Mouse (Mus musculus) midbrain, postnatal 0 days (tissue): ENCODE measurements around the gene Nufip1. TPM values are rescaled to one million over a fixed set of nuclear protein-coding genes. Genes with fewer than 3 reads are reported as not detected.

ENCODE experiments used
- ATAC-seq: fragments of 200-750 bp; cut with Nextera tagmentation; 2 replicates; pipeline ENCODE4 v1.8.0; 2017; ENCODE audit warnings: moderate number of reproducible peaks, mild to moderate bottlenecking, moderate TSS enrichment, moderate library complexity; ENCODE audit not compliant: low FRiP score
- DNase-seq: peaks from one replicate; pipeline ENCODE4 v3.0.0-alpha.2; 2015; ENCODE audit warnings: low spot score
- H3K27ac ChIP-seq: fragments of 300-500 bp; sonication (generic); 2 replicates; pipeline ENCODE4 v1.5.1; 2014; ENCODE audit warnings: low read depth, mild to moderate bottlenecking, low read length, mixed read lengths
- H3K27me3 ChIP-seq: fragments of 300-500 bp; sonication (generic); 2 replicates; pipeline ENCODE4 v1.6.1; 2014; ENCODE audit warnings: low read length, control low read depth, mixed read lengths; ENCODE audit not compliant: insufficient read depth
- H3K36me3 ChIP-seq: fragments of 300-500 bp; sonication (generic); 2 replicates; pipeline ENCODE4 v1.6.1; 2014; ENCODE audit warnings: low read length, control low read depth, mixed read lengths; ENCODE audit not compliant: insufficient read depth
- H3K4me1 ChIP-seq: fragments of 300-500 bp; sonication (generic); 2 replicates; pipeline ENCODE4 v1.6.1; 2014; ENCODE audit warnings: mild to moderate bottlenecking, control low read depth, antibody characterized with exemption, low read length, mixed read lengths; ENCODE audit not compliant: insufficient read depth
- H3K4me2 ChIP-seq: fragments of 300-500 bp; sonication (generic); 2 replicates; pipeline ENCODE4 v1.6.1; 2014; ENCODE audit warnings: low read depth, mild to moderate bottlenecking, low read length, mixed read lengths; ENCODE audit not compliant: poor library complexity, severe bottlenecking
- H3K4me3 ChIP-seq: fragments of 300-500 bp; sonication (generic); 2 replicates; pipeline ENCODE4 v1.5.1; 2014; ENCODE audit warnings: low read depth, mild to moderate bottlenecking, low read length, moderate library complexity
- H3K9ac ChIP-seq: fragments of 300-500 bp; sonication (generic); replicated peaks from 2 replicates; pipeline ENCODE4 v1.6.1; 2014; ENCODE audit warnings: mild to moderate bottlenecking, low read length, moderate library complexity, mixed read lengths; ENCODE audit not compliant: poor library complexity, severe bottlenecking
- H3K9me3 ChIP-seq: fragments of 300-500 bp; sonication (generic); 2 replicates; pipeline ENCODE4 v1.6.1; 2016; ENCODE audit warnings: low read length, control low read depth
- CTCF ChIP-seq: IDR thresholded peaks from 2 replicates; pipeline ENCODE4 v1.5.1; 2016; ENCODE audit warnings: antibody characterized with exemption, mild to moderate bottlenecking
- WGBS: fragments of 180-500 bp; shearing (Covaris S2); extraction: QIAGEN DNeasy Blood & Tissue Kit; methylation state at CpG from one replicate; pipeline ENCODE4 v1.1.7; 2014; 5-methylcytosine and 5-hydroxymethylcytosine counted together
- polyA plus RNA-seq: library from polyadenylated mRNA; unstranded; fragments of >200 nt; fragmentation: Nextera tagmentation; extraction: Ambion mirVana; gene quantifications from 2 replicates; pipeline ENCODE4 v1.2.1, GENCODE M21; 2015
- total RNA-seq: library from RNA; depleted of rRNA; stranded (reverse); fragments of >200 nt; gene quantifications from 2 replicates; pipeline ENCODE4 v1.2.3, GENCODE M21; 2014

Nufip1 gene
- total and polyA plus RNA-seq, 2 experiments from 2014 or later: 10.4 to 14.3 TPM

GRCm38 (mm10) chr14:76075721-76076120, 35.0 kb upstream of the Nufip1 start:
- Histone ChIP-seq H3K4me2 (no peak overlapping the region), H3K9me3 (no peaks in the 10 kb centered on the region), H3K27me3 (no peaks in the 10 kb centered on the region), H3K4me1 (peaks cover 6% of the 10 kb centered on the region), H3K36me3 (no peaks in the 10 kb centered on the region), H3K4me3 (no peak overlapping the region), H3K9ac (no peak overlapping the region), H3K27ac (peak overlapping the region; percentile 55; the same call in 1 of the 2 replicates)
- DNase-seq (no peak), ATAC-seq (no peak)
- no peak for TF ChIP-seq CTCF
- WGBS: 57% methylated on average over 4 of the region's 4 CpGs

- H3K9ac ChIP-seq: no peak overlapping the region
- H3K36me3 ChIP-seq: no peaks in the 10 kb centered on the region
- no peak overlapping the region for H3K4me3 ChIP-seq
- TF ChIP-seq CTCF: no peak
- WGBS: 22% methylated on average over 4 of the region's 4 CpGs
- no peaks in the 10 kb centered on the region for H3K9me3 ChIP-seq
- peaks cover 6% of the 10 kb centered on the region for H3K4me1 ChIP-seq
- no peaks in the 10 kb centered on the region for H3K27me3 ChIP-seq
- peak overlapping the region; percentile 39 for H3K4me2 ChIP-seq
- H3K27ac ChIP-seq: peak overlapping the region; percentile 55
- ATAC-seq (peak; percentile 73), DNase-seq (peak; percentile 76)
Observed at GRCm38 (mm10) chr14:76076602-76077001, 34.1 kb upstream of the Nufip1 start.

DNA sequence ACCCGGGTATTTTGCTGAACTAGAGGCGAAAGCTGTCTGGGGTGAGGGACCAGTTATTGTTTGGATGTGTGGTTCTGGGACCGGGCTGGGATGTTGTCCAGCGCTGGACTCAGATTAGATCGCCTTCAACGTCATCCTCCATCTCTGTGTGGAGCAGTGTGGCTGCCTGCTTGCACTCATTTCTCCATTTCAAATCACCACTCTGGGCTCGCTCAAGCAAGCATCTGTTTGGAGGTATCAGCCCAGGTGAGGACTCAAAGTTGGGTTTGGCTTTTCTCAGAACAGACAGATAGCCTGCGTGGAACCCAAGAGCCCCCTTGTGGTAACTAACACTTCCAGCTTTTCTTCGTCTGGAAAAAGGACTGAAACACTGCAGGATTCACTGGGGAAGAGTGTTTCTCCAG, 33.6 kb upstream of the Nufip1 start:
- Histone ChIP-seq H3K27me3 (no peaks in the 10 kb centered on the region), H3K4me3 (no peak overlapping the region), H3K9me3 (no peaks in the 10 kb centered on the region), H3K4me1 (peaks cover 6% of the 10 kb centered on the region), H3K4me2 (peak overlapping the region; percentile 39), H3K9ac (no peak overlapping the region), H3K27ac (peak overlapping the region; percentile 55), H3K36me3 (no peaks in the 10 kb centered on the region)
- 39% methylated on average over 9 of the region's 9 CpGs for WGBS
- TF ChIP-seq CTCF: peak; percentile 98
- peak; percentile 76 for ATAC-seq
- peak; percentile 89 for DNase-seq

GRCm38 (mm10) chr14:76081451-76081850, 29.2 kb upstream of the Nufip1 start:
- Histone ChIP-seq H3K27me3 (no peaks in the 10 kb centered on the region), H3K9ac (no peak overlapping the region), H3K27ac (no peak overlapping the region), H3K36me3 (0 out of 2 replicates have a peak, but pooled peaks cover 3% of the 10 kb centered on the region), H3K4me1 (peaks cover 3% of the 10 kb centered on the region; the same call in 1 of the 2 replicates), H3K9me3 (no peaks in the 10 kb centered on the region), H3K4me2 (no peak overlapping the region), H3K4me3 (no peak overlapping the region)
- ATAC-seq (no peak), DNase-seq (no peak)
- 0 out of 2 replicates have a peak, but pooled peaks have one; percentile 11 for TF ChIP-seq CTCF
- 73% methylated on average over 11 of the region's 11 CpGs for WGBS

DNA sequence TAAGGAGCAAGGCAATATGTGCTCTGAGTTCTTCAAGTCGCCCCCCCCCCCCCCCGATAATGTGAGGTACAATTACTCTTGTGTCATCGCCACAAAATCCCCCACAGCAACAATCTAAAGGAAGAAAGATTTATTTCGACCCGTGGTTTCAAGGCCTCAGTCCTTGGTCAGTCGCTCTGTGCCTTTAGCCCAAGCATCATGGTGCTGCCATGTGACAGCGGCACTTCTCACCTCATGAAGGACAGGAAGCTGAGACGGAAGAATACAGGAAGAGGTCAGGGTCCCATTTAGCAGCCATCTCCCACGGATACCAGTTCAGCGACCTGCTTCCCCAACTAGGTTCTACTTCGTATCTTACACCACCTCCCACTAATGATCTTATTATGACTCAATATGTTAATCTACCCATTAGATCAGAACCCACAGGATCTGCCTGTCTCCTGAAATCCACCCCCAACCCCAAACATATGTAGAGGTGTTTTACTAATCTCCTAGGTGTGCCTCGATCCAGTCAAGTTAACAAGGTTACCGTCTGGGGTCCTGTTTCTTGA, 28.5 kb upstream of the Nufip1 start:
- no peak overlapping the region for H3K4me2 ChIP-seq
- no peak for TF ChIP-seq CTCF
- ATAC-seq (no peak), DNase-seq (no peak)
- peaks cover 3% of the 10 kb centered on the region; the same call in 1 of the 2 replicates for H3K4me1 ChIP-seq
- WGBS: 89% methylated on average over 13 of the region's 13 CpGs
- H3K9ac ChIP-seq: no peak overlapping the region
- H3K9me3 ChIP-seq: no peaks in the 10 kb centered on the region
- H3K27me3 ChIP-seq: no peaks in the 10 kb centered on the region
- no peak overlapping the region for H3K27ac ChIP-seq
- no peak overlapping the region for H3K4me3 ChIP-seq
- H3K36me3 ChIP-seq: 0 out of 2 replicates have a peak, but pooled peaks cover 4% of the 10 kb centered on the region

DNA sequence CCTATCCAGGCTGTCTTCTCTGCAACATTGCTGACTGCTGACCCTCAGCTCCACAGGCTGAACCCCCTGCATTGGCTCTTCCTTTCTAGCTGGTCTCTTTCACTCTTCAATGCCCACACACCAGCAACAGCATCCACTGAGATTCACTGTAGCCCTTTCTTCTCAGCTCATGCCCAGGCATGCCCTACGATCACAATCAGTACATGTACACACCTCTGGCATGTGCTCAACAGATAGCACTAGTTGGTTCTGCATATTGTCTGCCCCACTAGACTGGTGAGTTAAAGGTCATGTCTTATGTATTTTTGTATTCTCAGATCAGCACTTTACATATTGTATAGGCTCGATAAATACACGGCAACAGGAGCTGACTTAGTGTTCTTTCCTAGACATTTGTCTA, 26.5 kb upstream of the Nufip1 start:
- no peak for DNase-seq
- no peak overlapping the region for H3K4me3 ChIP-seq

More for the DNA sequence above, 26.5 kb upstream of the Nufip1 start:
- H3K9me3 ChIP-seq: no peaks in the 10 kb centered on the region
- no peak overlapping the region for H3K4me2 ChIP-seq
- no peak overlapping the region for H3K9ac ChIP-seq
- TF ChIP-seq CTCF: no peak
- no peaks in the 10 kb centered on the region for H3K4me1 ChIP-seq
- no peaks in the 10 kb centered on the region for H3K27me3 ChIP-seq
- no peak overlapping the region for H3K27ac ChIP-seq
- ATAC-seq: no peak
- WGBS: 86% methylated on average over 3 of the region's 3 CpGs
- 0 out of 2 replicates have a peak, but pooled peaks cover 4% of the 10 kb centered on the region for H3K36me3 ChIP-seq
